Mouse (Mus musculus): ENCODE results near the gene Olfr108.

Olfr108 gene

GRCm38 (mm10) chr17:37445180-37445579 lies at the start of gene Olfr108:
Gene Olfr108, plus strand, starts transcription at chr17:37445480.
- CTCF ChIA-PET: no interaction called here

- CTCF ChIA-PET: no interaction called here
Measured at GRCm38 (mm10) chr17:37398926-37399325, 46.4 kb upstream of the Olfr108 start, which contains the start of gene Olfr107. Gene Olfr107, plus strand, starts transcription at chr17:37399226.

- CTCF ChIA-PET: no interaction called here
Measured at GRCm38 (mm10) chr17:37413380-37413779, 31.9 kb upstream of the Olfr108 start.

GRCm38 (mm10) chr17:37458616-37459015 lies 13.3 kb downstream of the Olfr108 start, which contains the start of gene Olfr109:
Gene Olfr109, plus strand, starts transcription at chr17:37458916.
- CTCF ChIA-PET: no interaction called here

- CTCF ChIA-PET: no interaction called here
Measured at GRCm38 (mm10) chr17:37483452-37483851, 38.2 kb downstream of the Olfr108 start, which contains the start of gene H2-M2. Gene H2-M2, minus strand, starts transcription at chr17:37483552.

GRCm38 (mm10) chr17:37491930-37492518 lies 46.7 kb downstream of the Olfr108 start, which contains the start of gene Olfr110:
Gene Olfr110, plus strand, starts transcription at chr17:37492468.
- CTCF ChIA-PET: no interaction called here
